Mouse (Mus musculus) G1E (cell line): Measurements from ENCODE around the gene 2610301B20Rik.

Source experiments
- CTCF ChIP-seq: IDR thresholded peaks from 2 replicates; pipeline ENCODE4 v1.5.1; 2012; ENCODE audit warnings: low read depth, low read length, inconsistent platforms, mixed read lengths
- GATA1 ChIP-seq: IDR thresholded peaks from 2 replicates; pipeline ENCODE4 v1.6.1; 2012; ENCODE audit warnings: borderline replicate concordance, low read length, inconsistent platforms, mixed read lengths

DNA sequence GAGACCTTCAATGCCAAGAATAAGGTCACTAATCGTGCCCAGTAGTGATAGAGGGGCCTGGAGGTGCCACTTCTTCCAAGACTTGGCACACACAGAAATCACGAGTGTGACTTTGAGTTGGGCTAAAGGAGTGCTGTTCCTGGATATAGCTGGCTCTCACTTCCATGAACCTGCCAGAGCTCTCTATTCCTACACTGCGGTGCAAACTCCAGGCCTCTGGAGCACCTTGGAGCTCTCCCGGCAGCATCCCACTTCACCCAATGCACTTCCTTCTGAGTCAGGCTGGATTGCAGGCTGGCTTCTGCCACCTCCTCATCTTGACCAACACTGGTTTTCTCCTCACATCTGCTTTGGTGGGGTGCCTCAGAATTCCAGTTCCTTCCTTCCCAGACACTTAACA, 62.5 kb downstream of the 2610301B20Rik start:
- TF ChIP-seq CTCF: no peak
- no peak for TF ChIP-seq GATA1
